Mouse (Mus musculus): ENCODE data around the gene Pcp4l1.

DNA sequence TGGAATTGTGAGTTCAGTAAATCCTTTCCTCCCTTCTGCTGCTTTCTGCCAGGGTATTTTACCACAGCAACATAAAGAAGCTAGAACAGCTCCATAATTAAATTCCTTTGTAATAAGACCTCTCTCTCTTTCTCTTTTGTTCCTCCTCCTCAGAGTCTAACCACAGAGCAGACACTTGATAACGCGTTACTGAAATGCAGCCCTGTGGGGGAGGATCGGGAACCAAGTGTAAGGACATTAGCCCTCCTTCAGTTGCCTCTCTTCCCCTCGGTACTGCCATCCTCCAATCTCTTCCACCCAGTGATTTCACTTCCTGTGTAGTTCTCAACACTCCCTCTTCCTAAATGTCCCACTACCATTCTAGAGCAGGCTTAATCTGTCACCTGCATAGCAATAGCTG, 13.3 kb upstream of the Pcp4l1 start:
- TF ChIP-seq CTCF (IDR thresholded peaks at IDR 0.05; ENCODE audit: extremely low read depth, insufficient read length, insufficient replicate concordance, low read depth, low read length): no peak
- TF ChIP-seq POLR2A (IDR thresholded peaks at IDR 0.05; ENCODE audit: low read depth, low read length): no peak

Data from small intestine, adult 2 months (tissue).